Mouse (Mus musculus) lung, postnatal 0 days (tissue): ENCODE measurements at regions not wholly inside any gene's neighbourhood (a gene's known extent, or its start where the extent isn't known, plus 50 kb on each side); places are given as distances from the start of the nearest gene placed in this dataset.

Experiments used
- CTCF ChIP-seq: IDR thresholded peaks from 2 replicates; pipeline ENCODE4 v1.5.1; 2016; ENCODE audit warnings: antibody characterized with exemption, mild to moderate bottlenecking
- EP300 ChIP-seq: IDR thresholded peaks from 2 replicates; pipeline ENCODE4 v1.6.1; 2016; ENCODE audit warnings: antibody characterized with exemption, mild to moderate bottlenecking, control low read depth

GRCm38 (mm10) chr10:110570465-110570864 lies 114.5 kb upstream of the Nav3 start:
- no peak for TF ChIP-seq CTCF
- TF ChIP-seq EP300: no peak
